Mouse (Mus musculus) spleen, adult 2 months (tissue): ENCODE data around the gene Atf5.

ENCODE experiments used
- CTCF ChIP-seq: fragments of 200-500 bp; IDR thresholded peaks from 2 replicates; pipeline ENCODE4 v1.5.1; 2011; ENCODE audit warnings: mild to moderate bottlenecking, inconsistent platforms; ENCODE audit not compliant: insufficient read depth, insufficient read length, insufficient replicate concordance; ENCODE audit errors: extremely low read depth
- POLR2A ChIP-seq: fragments of 200-500 bp; IDR thresholded peaks from 2 replicates; pipeline ENCODE4 v1.6.1; 2011; ENCODE audit warnings: low read depth, low read length, inconsistent platforms

DNA sequence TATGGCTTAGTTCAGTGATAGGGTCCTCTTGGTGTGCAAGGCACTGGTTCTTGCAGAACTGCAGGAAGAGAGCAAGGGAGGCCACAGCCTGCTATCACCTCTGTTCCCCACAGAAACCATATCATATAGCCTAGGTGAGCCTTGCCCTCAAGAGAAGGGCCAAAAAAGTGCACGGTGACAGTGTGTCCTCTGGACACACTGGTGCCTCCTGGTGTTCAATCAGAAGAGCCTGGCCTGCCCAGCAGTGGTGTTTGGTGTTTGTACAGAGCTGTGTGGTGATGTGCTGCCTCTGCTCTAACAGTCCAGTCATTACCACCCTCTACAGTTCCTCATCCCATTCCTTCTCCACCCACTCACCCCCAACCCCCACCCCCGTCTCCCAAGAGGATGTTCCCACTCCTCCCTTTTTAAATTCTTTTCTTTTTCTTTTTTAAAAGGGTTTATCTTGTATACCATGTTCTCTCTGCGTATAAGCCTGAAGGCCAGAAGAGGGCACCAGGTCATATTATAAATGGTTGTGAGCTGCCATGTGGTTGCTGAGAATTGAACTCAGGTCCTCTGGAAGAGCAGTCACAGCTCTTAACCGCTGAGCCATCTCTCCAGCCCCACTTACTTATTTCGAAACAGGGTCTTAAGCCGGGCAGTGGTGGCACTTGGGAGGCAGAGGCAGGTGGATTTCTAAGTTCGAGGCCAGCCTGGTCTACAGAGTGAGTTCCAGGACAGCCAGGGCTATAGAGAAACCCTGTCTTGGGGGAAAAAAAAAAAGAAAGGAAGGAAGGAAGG lies 5.4 kb upstream of the Atf5 start:
- TF ChIP-seq CTCF (peak; percentile 15; the same call in 1 of the 2 replicates), POLR2A (no peak)
